Mouse (Mus musculus) layer of hippocampus, adult 18-20 months (tissue): ENCODE results near the gene Tsga10ip. TPM values are rescaled to one million over a fixed set of nuclear protein-coding genes. Genes with fewer than 3 reads are reported as not detected.
A peak's percentile ranks its signal among the peaks of the same experiment; 100 is the strongest.

ENCODE experiments used
- DNase-seq, 2 experiments: peaks; one replicate each; pipeline ENCODE4 v3.0.0; 2022; ENCODE audit warnings: low spot score in 2 of 2
- long read RNA-seq: library from polyadenylated mRNA; stranded (forward); transcript quantifications from one replicate; pipeline ENCODE4 v2.0.0, GENCODE M21; 2021
- total RNA-seq, 2 experiments: library from RNA; stranded (reverse); gene quantifications; 2 replicates each; pipeline ENCODE4 v1.2.3; 2021

The Tsga10ip gene
- total RNA-seq, result under 1 TPM; 0.30 TPM
- long read RNA-seq, result 0 reads

GRCm38 (mm10) chr19:5402293-5402692, at the start of gene Tsga10ip:
Tsga10ip (minus strand) TSS chr19:5402526.
- no peak for DNase-seq

- no peak for DNase-seq
These were observed 49.4 kb upstream of the Tsga10ip start for GRCm38 (mm10) chr19:5451766-5452165.

GRCm38 (mm10) chr19:5449673-5450072, 47.3 kb upstream of the Tsga10ip start:
- no peak for DNase-seq

- DNase-seq, result no peak
These were observed 46.2 kb upstream of the Tsga10ip start for GRCm38 (mm10) chr19:5448354-5449150.

GRCm38 (mm10) chr19:5447515-5448353, 45.4 kb upstream of the Tsga10ip start, which contains the start of gene Fosl1:
Fosl1 (plus strand) TSS chr19:5447547.
- peak in 1 of 2 experiments; percentile 67 for DNase-seq

- DNase-seq, result no peak
These were observed 43.4 kb upstream of the Tsga10ip start for GRCm38 (mm10) chr19:5445747-5446146.

- no peak for DNase-seq
These were observed 42.6 kb upstream of the Tsga10ip start for GRCm38 (mm10) chr19:5444954-5445353.

GRCm38 (mm10) chr19:5444371-5444908, 42.1 kb upstream of the Tsga10ip start:
- no peak for DNase-seq

GRCm38 (mm10) chr19:5433951-5434350, 31.6 kb upstream of the Tsga10ip start:
- DNase-seq, result no peak

GRCm38 (mm10) chr19:5432992-5433852, 30.9 kb upstream of the Tsga10ip start:
- DNase-seq, result no peak

GRCm38 (mm10) chr19:5431911-5432464, 29.7 kb upstream of the Tsga10ip start:
- no peak for DNase-seq

- DNase-seq, result no peak
These were observed 28.1 kb upstream of the Tsga10ip start for GRCm38 (mm10) chr19:5430408-5430807.

GRCm38 (mm10) chr19:5429806-5430205, 27.5 kb upstream of the Tsga10ip start:
- DNase-seq, result no peak

- no peak for DNase-seq
These were observed 26.9 kb upstream of the Tsga10ip start for GRCm38 (mm10) chr19:5429219-5429618.

- DNase-seq, result no peak
These were observed 25.8 kb upstream of the Tsga10ip start for GRCm38 (mm10) chr19:5428083-5428482.

- no peak for DNase-seq
These were observed 24.4 kb upstream of the Tsga10ip start for GRCm38 (mm10) chr19:5426640-5427290.

GRCm38 (mm10) chr19:5425906-5426565, 23.7 kb upstream of the Tsga10ip start:
- no peak for DNase-seq

- peak; percentile 89 to 94 for DNase-seq
These were observed 22.7 kb upstream of the Tsga10ip start, which contains the start of the genes Drap1 and AI837181 for GRCm38 (mm10) chr19:5424782-5425741. Drap1 (minus strand) TSS chr19:5424979. AI837181 (plus strand) TSS chr19:5425144.
